Mouse (Mus musculus): ENCODE results near the gene Cdc45. TPM values are rescaled to one million over a fixed set of nuclear protein-coding genes. Genes with fewer than 3 reads are reported as not detected.
A peak's percentile ranks its signal among the peaks of the same experiment; 100 is the strongest.

Gene Cdc45
- polyA plus RNA-seq, 1 experiment: 52.1 TPM

GRCm38 (mm10) chr16:18828630-18829029, 16.8 kb upstream of the Cdc45 start:
- no peak overlapping the region for H3K4me3 ChIP-seq (ENCODE audit: insufficient read depth, poor library complexity, severe bottlenecking)
- H3ac ChIP-seq (ENCODE audit: control insufficient read depth, insufficient read length, low read depth): no peak overlapping the region
- H3K27me3 ChIP-seq (ENCODE audit: control insufficient read depth, insufficient read depth, insufficient read length): no peaks in the 10 kb centered on the region
- H3K36me3 ChIP-seq (ENCODE audit: control insufficient read depth, insufficient read depth): peaks cover 89% of the 10 kb centered on the region
- TF ChIP-seq FOSL1 (IDR thresholded peaks at IDR 0.05; ENCODE audit: insufficient read depth, low read length, poor library complexity, severe bottlenecking): no peak
- no peak for TF ChIP-seq MYOD1 (IDR thresholded peaks at IDR 0.05; ENCODE audit: control insufficient read depth, insufficient read length, low read depth)
- TF ChIP-seq MYOG (IDR thresholded peaks at IDR 0.05; ENCODE audit: control insufficient read depth, extremely low read depth, insufficient read length): no peak
- no peak for TF ChIP-seq CTCF (IDR thresholded peaks at IDR 0.05; ENCODE audit: control insufficient read depth, insufficient read depth, insufficient read length)
- no peak for TF ChIP-seq CEBPB (IDR thresholded peaks at IDR 0.05; ENCODE audit: low read depth)
- no peaks in the 10 kb centered on the region for H3K79me2 ChIP-seq (ENCODE audit: control insufficient read depth, insufficient read depth)
- no peaks in the 10 kb centered on the region for H3K79me3 ChIP-seq (ENCODE audit: low read depth)

- H3K4me3 ChIP-seq (ENCODE audit: insufficient read depth, poor library complexity, severe bottlenecking): no peak overlapping the region
- no peaks in the 10 kb centered on the region for H3K79me2 ChIP-seq (ENCODE audit: control insufficient read depth, insufficient read depth)
- H3K27me3 ChIP-seq (ENCODE audit: control insufficient read depth, insufficient read depth, insufficient read length): no peaks in the 10 kb centered on the region
- H3K36me3 ChIP-seq (ENCODE audit: control insufficient read depth, insufficient read depth): peaks cover 98% of the 10 kb centered on the region
- H3ac ChIP-seq (ENCODE audit: control insufficient read depth, insufficient read length, low read depth): no peak overlapping the region
- TF ChIP-seq USF1 (IDR thresholded peaks at IDR 0.05; ENCODE audit: low read depth) (no peak), MAX (IDR thresholded peaks at IDR 0.05) (no peak), FOSL1 (IDR thresholded peaks at IDR 0.05; ENCODE audit: insufficient read depth, low read length, poor library complexity, severe bottlenecking) (no peak), CEBPB (IDR thresholded peaks at IDR 0.05; ENCODE audit: low read depth) (no peak), MYOG (IDR thresholded peaks at IDR 0.05; ENCODE audit: control insufficient read depth, extremely low read depth, insufficient read length) (no peak), CTCF (IDR thresholded peaks at IDR 0.05; ENCODE audit: control insufficient read depth, insufficient read depth, insufficient read length) (no peak), MYOD1 (IDR thresholded peaks at IDR 0.05; ENCODE audit: control insufficient read depth, insufficient read length, low read depth) (no peak)
- no peaks in the 10 kb centered on the region for H3K79me3 ChIP-seq (ENCODE audit: low read depth)
Observed at GRCm38 (mm10) chr16:18822925-18823324, 11.1 kb upstream of the Cdc45 start.

GRCm38 (mm10) chr16:18822356-18822755, 10.6 kb upstream of the Cdc45 start:
- no peak overlapping the region for H3K4me3 ChIP-seq (ENCODE audit: insufficient read depth, poor library complexity, severe bottlenecking)
- H3K79me2 ChIP-seq (ENCODE audit: control insufficient read depth, insufficient read depth): no peaks in the 10 kb centered on the region
- TF ChIP-seq MYOD1 (IDR thresholded peaks at IDR 0.05; ENCODE audit: control insufficient read depth, insufficient read length, low read depth) (no peak), MAX (IDR thresholded peaks at IDR 0.05) (no peak), FOSL1 (IDR thresholded peaks at IDR 0.05; ENCODE audit: insufficient read depth, low read length, poor library complexity, severe bottlenecking) (no peak), USF1 (IDR thresholded peaks at IDR 0.05; ENCODE audit: low read depth) (no peak), CTCF (IDR thresholded peaks at IDR 0.05; ENCODE audit: control insufficient read depth, insufficient read depth, insufficient read length) (no peak), CEBPB (IDR thresholded peaks at IDR 0.05; ENCODE audit: low read depth) (no peak), MYOG (IDR thresholded peaks at IDR 0.05; ENCODE audit: control insufficient read depth, extremely low read depth, insufficient read length) (no peak)
- H3K79me3 ChIP-seq (ENCODE audit: low read depth): no peaks in the 10 kb centered on the region
- H3K36me3 ChIP-seq (ENCODE audit: control insufficient read depth, insufficient read depth): peaks cover 98% of the 10 kb centered on the region
- no peaks in the 10 kb centered on the region for H3K27me3 ChIP-seq (ENCODE audit: control insufficient read depth, insufficient read depth, insufficient read length)
- no peak overlapping the region for H3ac ChIP-seq (ENCODE audit: control insufficient read depth, insufficient read length, low read depth)

GRCm38 (mm10) chr16:18812385-18812910, 661 bp upstream of the Cdc45 start:
- Histone ChIP-seq H3K36me3 (ENCODE audit: control insufficient read depth, insufficient read depth) (peaks cover 51% of the 10 kb centered on the region), H3K79me2 (ENCODE audit: control insufficient read depth, insufficient read depth) (peaks cover 68% of the 10 kb centered on the region), H3K79me3 (ENCODE audit: low read depth) (peaks cover 38% of the 10 kb centered on the region), H3ac (ENCODE audit: control insufficient read depth, insufficient read length, low read depth) (peak overlapping the region; percentile 78), H3K27me3 (ENCODE audit: control insufficient read depth, insufficient read depth, insufficient read length) (no peaks in the 10 kb centered on the region), H3K4me3 (ENCODE audit: insufficient read depth, poor library complexity, severe bottlenecking) (peak overlapping the region; percentile 86)
- TF ChIP-seq CTCF (IDR thresholded peaks at IDR 0.05; ENCODE audit: control insufficient read depth, insufficient read depth, insufficient read length): no peak
- no peak for TF ChIP-seq USF1 (IDR thresholded peaks at IDR 0.05; ENCODE audit: low read depth)
- TF ChIP-seq MYOD1 (IDR thresholded peaks at IDR 0.05; ENCODE audit: control insufficient read depth, insufficient read length, low read depth): no peak
- no peak for TF ChIP-seq MYOG (IDR thresholded peaks at IDR 0.05; ENCODE audit: control insufficient read depth, extremely low read depth, insufficient read length)
- no peak for TF ChIP-seq FOSL1 (IDR thresholded peaks at IDR 0.05; ENCODE audit: insufficient read depth, low read length, poor library complexity, severe bottlenecking)
- TF ChIP-seq CEBPB (IDR thresholded peaks at IDR 0.05; ENCODE audit: low read depth): no peak
- TF ChIP-seq MAX (IDR thresholded peaks at IDR 0.05): no peak

GRCm38 (mm10) chr16:18811032-18811431, 755 bp downstream of the Cdc45 start:
- H3ac ChIP-seq (ENCODE audit: control insufficient read depth, insufficient read length, low read depth): peak overlapping the region; percentile 65
- TF ChIP-seq USF1 (IDR thresholded peaks at IDR 0.05; ENCODE audit: low read depth) (no peak), MYOD1 (IDR thresholded peaks at IDR 0.05; ENCODE audit: control insufficient read depth, insufficient read length, low read depth) (no peak), FOSL1 (IDR thresholded peaks at IDR 0.05; ENCODE audit: insufficient read depth, low read length, poor library complexity, severe bottlenecking) (no peak), MAX (IDR thresholded peaks at IDR 0.05) (no peak), MYOG (IDR thresholded peaks at IDR 0.05; ENCODE audit: control insufficient read depth, extremely low read depth, insufficient read length) (no peak), CEBPB (IDR thresholded peaks at IDR 0.05; ENCODE audit: low read depth) (no peak), CTCF (IDR thresholded peaks at IDR 0.05; ENCODE audit: control insufficient read depth, insufficient read depth, insufficient read length) (no peak)
- H3K4me3 ChIP-seq (ENCODE audit: insufficient read depth, poor library complexity, severe bottlenecking): peak overlapping the region; percentile 86
- peaks cover 59% of the 10 kb centered on the region for H3K79me2 ChIP-seq (ENCODE audit: control insufficient read depth, insufficient read depth)
- peaks cover 51% of the 10 kb centered on the region for H3K36me3 ChIP-seq (ENCODE audit: control insufficient read depth, insufficient read depth)
- H3K79me3 ChIP-seq (ENCODE audit: low read depth): peaks cover 38% of the 10 kb centered on the region
- H3K27me3 ChIP-seq (ENCODE audit: control insufficient read depth, insufficient read depth, insufficient read length): no peaks in the 10 kb centered on the region

Measured in C2C12 (cell line).